Mouse (Mus musculus) ES-Bruce4 (cell line): ENCODE measurements around the gene Vmn1r218.

Experiments used
- CTCF ChIP-seq: IDR thresholded peaks from one replicate; pipeline ENCODE4 v1.8.1; 2011; ENCODE audit warnings: low read depth, low read length
- EP300 ChIP-seq: IDR thresholded peaks from 2 replicates; pipeline ENCODE4 v1.6.1; 2011; ENCODE audit warnings: low read depth, low read length; ENCODE audit not compliant: insufficient read depth
- POLR2A ChIP-seq: IDR thresholded peaks from one replicate; pipeline ENCODE4 v1.8.1; 2011; ENCODE audit warnings: low read length; ENCODE audit not compliant: insufficient read depth

DNA sequence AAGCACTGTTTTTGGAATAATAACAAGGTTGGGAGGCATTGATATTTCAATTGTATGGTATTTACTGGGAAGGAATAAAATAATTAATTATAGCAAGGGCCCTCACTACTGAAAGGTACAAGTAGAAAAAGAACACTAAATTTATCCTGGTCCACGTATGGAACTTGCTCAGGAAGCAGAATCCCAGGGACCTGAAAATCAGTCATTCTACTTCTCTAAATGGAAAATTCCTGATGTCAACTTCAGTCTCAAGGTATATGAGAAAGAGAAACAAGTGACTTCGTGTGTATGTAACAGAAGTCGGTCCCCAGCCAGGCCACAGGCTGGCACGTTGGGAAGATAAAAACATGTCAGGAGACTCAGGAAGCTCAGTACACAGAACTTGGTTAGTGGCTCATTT, 26.1 kb downstream of the Vmn1r218 start, which contains the start of gene Vmn1r219:
- no peak for TF ChIP-seq POLR2A
- TF ChIP-seq CTCF: no peak
- TF ChIP-seq EP300: no peak
